Mouse (Mus musculus): ENCODE results near the gene Axin2.

DNA sequence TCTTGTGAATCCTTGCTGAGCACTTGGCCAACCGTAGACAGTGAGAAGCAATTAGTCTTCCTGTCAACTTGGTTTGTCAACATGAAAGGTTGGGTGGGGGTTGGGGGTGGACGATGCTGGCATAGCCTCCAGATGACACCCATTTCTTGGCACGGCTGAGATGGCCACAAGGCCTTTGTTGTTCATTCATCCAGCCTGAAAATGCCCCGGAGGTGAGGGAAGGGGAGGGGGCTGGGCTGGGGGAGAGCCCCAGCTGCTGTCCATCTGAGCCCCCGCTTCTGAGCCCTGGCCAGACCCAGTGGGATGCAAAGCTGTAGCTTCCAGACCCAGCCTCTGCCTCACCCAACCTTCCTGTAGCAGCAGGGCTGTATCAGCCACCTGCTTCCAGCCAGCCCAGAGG, 38.2 kb downstream of the Axin2 start:
- TF ChIP-seq CTCF (IDR thresholded peaks at IDR 0.05; ENCODE audit: control insufficient read depth, insufficient read depth, low read length) (no peak), POLR2A (IDR thresholded peaks at IDR 0.05; ENCODE audit: borderline replicate concordance, control insufficient read depth, low read depth, low read length) (no peak)

Data from bone marrow, adult 2 months (tissue).